Mouse (Mus musculus) cerebellum, adult 2 months (tissue): ENCODE measurements at regions not wholly inside any gene's neighbourhood (a gene's known extent, or its start where the extent isn't known, plus 50 kb on each side); places are given as distances from the start of the nearest gene placed in this dataset.

ENCODE experiments used
- CTCF ChIP-seq: fragments of 200-500 bp; IDR thresholded peaks from 2 replicates; pipeline ENCODE4 v1.5.1; 2011; ENCODE audit warnings: low read depth, mild to moderate bottlenecking, control low read depth, low read length, moderate library complexity, borderline replicate concordance; ENCODE audit not compliant: insufficient read depth
- POLR2A ChIP-seq: fragments of 200-500 bp; IDR thresholded peaks from 2 replicates; pipeline ENCODE4 v1.6.1; 2011; ENCODE audit warnings: low read length, control low read depth, borderline replicate concordance; ENCODE audit not compliant: insufficient read depth

DNA sequence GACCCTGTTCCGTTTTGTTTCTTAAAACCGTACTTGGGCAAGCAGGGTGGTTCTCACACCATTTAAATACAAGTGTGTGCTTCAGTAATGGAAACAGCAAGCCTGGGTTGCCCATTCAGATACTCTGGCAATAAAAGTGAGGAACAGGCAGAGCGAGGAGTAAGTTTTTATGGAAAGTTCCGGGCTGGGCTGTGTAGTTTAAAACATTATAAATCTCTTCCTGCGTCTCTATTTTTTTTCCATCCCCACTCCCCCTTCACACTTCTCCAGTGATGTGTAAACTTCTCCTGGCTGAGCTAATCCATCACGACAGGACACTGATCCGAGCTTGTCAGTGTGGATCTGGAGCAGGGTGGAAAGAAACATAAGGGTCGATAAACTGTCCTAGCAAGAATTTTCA, 124.4 kb downstream of the Tomm20 start:
- TF ChIP-seq CTCF (no peak), POLR2A (no peak)
